Mouse (Mus musculus) heart, postnatal 10 days (tissue): Measurements from ENCODE around the gene Ddx51. TPM values are rescaled to one million over a fixed set of nuclear protein-coding genes. Genes with fewer than 3 reads are reported as not detected.

ENCODE experiments used
- DNase-seq, 2 experiments: peaks; one replicate each; pipeline ENCODE4 v3.0.0; 2021
- intact Hi-C: fragments of 180-260 bp; cut with DNase I; formaldehyde crosslinking; loops from one replicate; pipeline ENCODE4 v1.15.1; 2025
- total RNA-seq, 2 experiments: library from RNA; stranded (reverse); gene quantifications; 2 replicates each; pipeline ENCODE4 v1.2.3; 2021

The Ddx51 gene
- 10 to 100 TPM; 10.5 to 12.2 TPM for total RNA-seq

DNA sequence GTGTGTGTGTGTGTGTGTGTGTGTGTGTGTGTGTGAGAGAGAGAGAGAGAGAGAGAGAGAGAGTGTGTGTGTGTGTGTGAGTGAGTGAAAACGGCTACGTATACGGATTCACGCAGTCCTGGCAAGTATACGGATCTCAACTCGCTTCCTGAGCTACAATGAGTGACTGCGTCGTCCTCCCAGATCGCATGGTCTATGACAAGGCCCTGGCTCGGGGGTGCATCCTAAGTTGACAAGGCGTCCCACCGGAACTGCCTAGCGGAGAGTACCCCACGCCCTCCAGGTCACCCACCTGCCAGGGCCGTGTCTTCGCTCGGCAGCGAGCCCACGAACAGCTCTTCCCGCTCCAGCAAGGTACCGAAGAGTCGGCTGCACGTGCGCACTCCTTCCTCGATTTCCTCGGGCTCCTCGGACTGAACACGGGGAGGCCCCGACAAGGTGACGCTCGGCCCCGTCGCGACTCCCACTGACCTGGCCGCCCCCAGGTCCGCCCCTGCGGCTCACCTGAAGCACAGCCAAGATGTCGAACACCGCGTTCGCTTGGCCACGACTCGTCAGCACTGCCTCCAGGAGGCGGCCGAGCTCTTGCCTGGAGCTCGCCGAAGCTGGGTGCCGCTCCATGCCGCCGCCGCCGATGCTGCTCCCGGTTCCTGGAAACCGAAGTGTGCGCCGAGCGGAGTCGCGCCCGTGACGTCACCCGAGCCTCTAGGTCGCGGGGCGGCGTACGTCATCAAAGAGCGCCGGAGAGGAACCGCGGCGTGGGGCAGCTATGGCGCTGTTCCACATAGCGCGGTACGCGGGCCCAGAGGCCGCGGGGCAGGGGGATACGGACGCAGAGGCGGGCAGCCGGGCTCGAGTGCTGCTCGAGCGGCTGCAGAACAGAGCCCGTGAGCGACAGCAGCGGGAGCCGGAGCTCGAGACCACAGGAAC, at the start of gene Ddx51, which contains the start of gene Noc4l:
Ddx51 (plus strand) TSS at position 733 of the 930 bp plus-strand sequence.
Noc4l (minus strand) TSS at position 699 of the 930 bp plus-strand sequence.
- intact Hi-C loops: no loop called here
- peak; percentile 96 to 97 for DNase-seq

DNA sequence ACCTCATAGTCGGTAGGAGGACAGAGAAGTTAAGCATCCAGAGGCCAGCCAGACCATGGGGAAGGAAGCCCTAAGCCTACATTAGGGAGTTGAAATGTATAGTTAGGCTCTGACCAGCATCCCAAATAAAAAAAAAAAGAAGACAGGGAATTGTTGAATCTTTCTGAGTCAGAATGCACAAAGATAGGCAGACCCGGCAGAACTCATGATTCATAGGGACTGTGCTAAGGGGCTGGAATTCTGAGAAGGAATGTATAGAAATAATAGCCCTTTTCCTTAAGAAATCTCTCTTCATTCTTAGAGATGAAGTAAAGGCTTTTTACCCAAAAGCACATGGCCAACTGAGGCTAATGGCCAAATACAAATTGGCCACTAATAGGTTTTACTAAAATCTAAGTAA, 48.9 kb upstream of the Ddx51 start:
- DNase-seq: no peak
- intact Hi-C loops: no loop called here

DNA sequence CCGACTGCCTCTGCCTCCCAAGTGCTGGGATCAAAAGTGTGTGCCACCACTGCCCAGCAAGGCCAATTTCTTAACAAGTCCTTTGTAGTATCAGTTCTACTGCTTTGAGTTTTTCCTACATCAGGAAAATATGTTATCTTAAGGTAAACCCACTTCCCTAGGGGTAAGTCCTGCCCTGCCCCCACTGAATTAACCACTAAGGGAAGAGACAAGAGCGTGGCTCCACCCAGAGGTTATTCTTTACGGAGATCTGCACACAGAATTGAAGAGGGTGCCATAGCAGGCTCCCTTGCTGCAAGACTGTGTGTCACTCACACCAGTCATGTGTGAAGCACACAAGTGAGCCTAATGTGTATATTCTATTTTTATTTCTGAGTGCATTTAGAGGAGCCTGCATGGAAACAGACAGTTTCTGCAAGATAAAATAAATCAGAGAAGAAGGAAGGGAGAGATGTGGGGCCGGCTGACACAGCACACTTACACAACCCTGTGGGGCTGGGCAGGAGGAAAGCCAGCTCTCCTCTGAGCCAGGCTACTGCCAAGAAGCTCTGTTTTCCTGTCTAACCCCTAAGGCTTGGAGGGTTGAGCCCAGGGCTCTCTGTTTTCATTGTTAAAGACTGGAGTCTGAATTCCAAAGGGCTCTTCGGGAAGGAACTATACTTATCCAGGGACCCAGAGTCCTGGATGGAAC, 47.6 kb upstream of the Ddx51 start:
- DNase-seq: no peak
- intact Hi-C loops: no loop called here

DNA sequence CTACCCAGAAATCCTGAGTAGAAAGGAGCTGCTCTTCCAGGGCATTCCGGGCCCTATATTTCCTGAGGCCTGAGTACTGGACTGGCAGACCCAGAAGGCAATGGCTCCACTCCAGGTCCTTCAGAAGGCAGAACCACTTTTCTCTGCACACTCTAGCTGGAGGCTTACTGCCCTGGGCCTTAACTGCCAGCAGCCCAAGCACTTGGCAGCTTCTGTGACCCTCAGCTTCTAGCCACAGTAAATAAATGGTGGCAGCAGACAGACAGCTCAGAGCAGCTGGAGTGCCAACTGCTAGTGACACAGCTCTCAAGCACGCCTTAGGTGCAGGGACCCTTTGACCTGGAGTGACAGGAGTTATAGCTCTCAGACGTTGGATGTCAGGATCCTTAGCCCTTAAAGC, 45.5 kb upstream of the Ddx51 start:
- no peak for DNase-seq
- intact Hi-C loops: no loop called here

DNA sequence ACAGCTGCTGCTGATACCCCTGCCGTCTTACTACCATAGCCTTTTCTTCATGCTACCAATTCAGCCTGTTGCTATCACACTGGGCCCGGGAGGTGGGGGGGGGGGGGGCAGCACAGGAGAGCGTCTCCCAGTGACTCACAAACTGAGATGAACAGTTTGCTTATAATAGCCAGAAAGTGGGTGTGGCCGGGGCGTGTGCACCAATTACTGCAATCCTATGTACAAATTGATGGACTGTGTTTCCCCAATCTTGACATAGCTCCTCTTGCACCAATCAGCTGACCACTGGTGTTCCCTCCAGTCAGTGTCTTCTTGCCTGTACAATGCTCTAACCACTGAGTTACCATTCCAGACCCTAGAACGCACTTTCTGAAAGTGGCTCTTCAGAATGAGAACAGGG, 44.9 kb upstream of the Ddx51 start:
- no peak for DNase-seq
- intact Hi-C loops: no loop called here

GRCm38 (mm10) chr5:110608941-110609340, 44.3 kb upstream of the Ddx51 start:
- DNase-seq: no peak
- intact Hi-C loops: no loop called here

GRCm38 (mm10) chr5:110609425-110609824, 43.8 kb upstream of the Ddx51 start:
- intact Hi-C loops: no loop called here
- DNase-seq: no peak

DNA sequence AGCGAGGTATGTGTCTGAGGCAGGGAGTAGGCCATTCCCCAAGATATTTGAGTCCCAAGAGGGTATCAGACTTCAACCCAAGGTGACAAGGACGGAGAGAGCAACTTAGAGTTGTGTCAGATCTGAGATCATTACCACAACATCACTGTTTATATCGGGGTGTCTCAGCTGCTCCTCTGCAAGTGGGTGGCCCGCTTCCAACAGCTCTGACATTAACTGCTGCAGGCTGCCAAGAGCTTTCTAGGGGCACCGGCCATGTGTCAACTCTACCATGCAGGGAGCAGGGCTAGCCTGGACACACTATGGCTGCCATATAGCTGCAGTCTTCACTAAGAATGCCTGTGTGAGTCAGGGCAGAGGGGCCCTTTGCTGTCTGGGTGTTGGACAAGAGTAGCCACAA, 43.4 kb upstream of the Ddx51 start:
- no peak for DNase-seq
- intact Hi-C loops: no loop called here

DNA sequence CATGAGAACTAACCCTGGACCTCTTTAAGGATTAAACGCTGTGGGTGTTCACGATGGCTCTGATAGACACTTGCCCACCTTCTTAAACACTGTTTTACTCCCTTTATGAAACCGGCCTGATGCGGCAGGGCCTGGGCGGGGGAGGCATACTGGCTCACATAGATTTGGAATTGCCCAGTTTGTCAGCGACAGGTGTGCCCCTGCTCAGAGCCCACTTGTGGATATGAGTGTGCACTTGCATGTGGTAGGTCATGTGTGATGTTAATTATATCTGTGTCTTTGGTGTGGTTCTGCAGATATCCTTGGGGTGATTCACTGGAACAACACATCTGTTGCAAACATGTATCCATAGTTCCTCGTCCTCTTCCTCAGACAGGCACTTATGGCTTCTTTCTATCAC, 42.8 kb upstream of the Ddx51 start:
- no peak for DNase-seq
- intact Hi-C loops: no loop called here

- intact Hi-C loops: no loop called here
- DNase-seq: no peak
Observed at GRCm38 (mm10) chr5:110611435-110612158, 41.7 kb upstream of the Ddx51 start.

DNA sequence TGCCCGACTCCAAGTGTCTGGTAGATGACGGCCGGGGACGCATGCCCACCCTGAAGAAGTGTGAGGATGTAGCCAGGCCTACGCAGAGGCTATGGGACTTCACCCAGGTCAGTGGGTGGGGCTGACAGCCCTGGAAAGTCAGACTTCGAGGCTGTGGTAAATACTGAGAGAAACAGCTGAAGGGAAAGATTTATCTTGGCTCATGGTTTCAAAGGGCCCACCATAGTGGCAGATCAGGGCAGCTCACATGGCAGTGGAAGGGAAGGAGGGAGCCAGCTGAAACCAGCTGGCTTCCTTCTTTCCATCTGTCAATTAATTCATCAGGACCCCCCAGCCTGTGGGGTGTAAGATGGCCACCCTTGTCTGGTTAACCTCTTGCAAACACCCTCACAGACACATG, 34.0 kb upstream of the Ddx51 start:
- DNase-seq: no peak
- intact Hi-C loops: no loop called here

DNA sequence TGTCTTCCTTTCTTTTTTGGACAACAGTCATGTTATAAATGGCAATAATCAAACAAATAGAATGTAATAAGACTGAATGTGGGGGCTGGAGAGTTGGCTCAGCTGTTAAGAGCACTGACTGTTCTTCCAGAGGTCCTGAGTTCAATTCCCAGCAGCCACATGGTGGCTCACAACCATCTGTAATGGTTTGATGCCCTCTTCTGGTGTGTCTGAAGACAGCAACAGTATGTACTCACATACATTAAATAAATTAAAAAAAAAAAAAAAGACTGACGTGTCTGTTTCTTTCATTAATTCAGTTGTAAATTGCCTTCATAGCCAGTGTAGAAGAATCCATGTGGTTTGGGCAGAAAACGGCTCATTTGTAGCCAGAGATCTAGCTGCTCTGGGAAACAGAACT, 28.9 kb upstream of the Ddx51 start:
- intact Hi-C loops: no loop called here
- DNase-seq: no peak

- intact Hi-C loops: no loop called here
- DNase-seq: no peak
Observed at GRCm38 (mm10) chr5:110627351-110627750, 25.9 kb upstream of the Ddx51 start.

GRCm38 (mm10) chr5:110628156-110628555, 25.1 kb upstream of the Ddx51 start:
- intact Hi-C loops: no loop called here
- DNase-seq: no peak

DNA sequence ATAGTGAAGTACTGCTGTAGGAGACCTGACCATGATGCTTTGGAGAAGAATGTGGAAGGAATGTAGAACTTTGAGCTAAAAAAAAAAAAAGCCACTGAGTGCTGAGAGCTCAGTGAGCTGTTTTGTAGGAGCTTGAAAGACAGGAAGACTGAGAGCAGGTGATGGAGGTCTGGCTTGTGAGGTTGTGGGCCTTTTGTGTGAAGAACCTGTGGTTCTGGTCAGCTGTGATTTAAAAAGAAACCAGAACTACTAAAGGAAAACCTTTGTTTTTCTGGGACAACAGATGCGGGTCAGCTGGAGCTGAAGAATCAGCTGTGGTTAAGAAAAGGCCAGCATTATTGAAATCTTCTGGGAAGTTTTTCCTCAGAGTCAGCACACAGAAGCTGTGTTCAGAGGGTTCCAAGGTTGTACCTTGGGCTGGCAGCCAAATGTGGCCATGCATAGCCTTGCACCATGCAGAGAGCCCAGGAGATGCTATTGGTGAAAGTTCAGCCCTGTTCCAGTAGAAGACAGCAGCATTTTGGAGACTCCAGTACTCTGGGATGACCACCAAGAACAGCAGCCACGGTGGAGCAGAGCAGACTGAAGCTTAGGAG, 23.6 kb upstream of the Ddx51 start:
- no peak for DNase-seq
- intact Hi-C loops: no loop called here

- DNase-seq: peak; percentile 33 to 48
- intact Hi-C loops: loop anchor here (1.0 to 5.0 kb wide), 3 partner anchors 142 to 277 kb away; no protein-coding TSS in a partner anchor
Observed at GRCm38 (mm10) chr5:110635951-110636707, 17.1 kb upstream of the Ddx51 start.

GRCm38 (mm10) chr5:110638306-110639074, 14.8 kb upstream of the Ddx51 start:
- no peak for DNase-seq
- intact Hi-C loops: loop anchor here (5.0 kb wide), 1 partner anchor 261 kb away; no protein-coding TSS in a partner anchor

- DNase-seq: peak; percentile 76 to 83
- intact Hi-C loops: loop anchor here (5.0 kb wide), 1 partner anchor 262 kb away; no protein-coding TSS in a partner anchor
Observed at GRCm38 (mm10) chr5:110639459-110639858, 13.8 kb upstream of the Ddx51 start.

DNA sequence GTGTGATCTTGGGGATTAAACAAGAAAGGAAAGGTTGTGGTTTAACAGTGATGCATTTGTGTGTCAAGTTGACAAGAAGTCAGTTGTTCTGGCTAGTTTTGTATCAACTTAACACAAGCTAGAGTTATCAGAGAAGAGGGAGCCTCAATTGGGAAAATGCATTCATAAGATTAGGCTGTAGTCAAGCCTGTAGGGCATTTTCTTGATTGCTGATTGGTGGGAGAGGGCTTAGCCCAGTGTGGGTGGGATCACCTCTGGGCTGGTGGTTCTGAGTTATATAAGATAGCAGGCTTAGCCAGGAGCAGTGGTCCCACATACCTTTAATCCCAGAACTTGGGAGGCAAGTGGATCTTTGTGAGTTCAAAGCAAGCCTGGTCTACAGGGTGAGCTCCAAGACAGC, 6.9 kb upstream of the Ddx51 start:
- DNase-seq: no peak
- intact Hi-C loops: no loop called here
